Mouse (Mus musculus) embryo, embryonic 9.5 days (tissue): ENCODE data around the gene Lin28a.
A peak's percentile ranks its signal among the peaks of the same experiment; 100 is the strongest.

Experiments used
- DNase-seq: peaks from one replicate; pipeline ENCODE4 v3.0.0-alpha.2; 2017; ENCODE audit errors: extremely low spot score

Lin28a gene

GRCm38 (mm10) chr4:134018779-134019145 is at the start of gene Lin28a:
TSS of gene Lin28a (minus strand) at chr4:134018841.
- peak; percentile 92 for DNase-seq

GRCm38 (mm10) chr4:134067833-134068544 is 49.3 kb upstream of the Lin28a start:
- no peak for DNase-seq

- DNase-seq, result no peak
Observed at GRCm38 (mm10) chr4:134067383-134067782, 48.7 kb upstream of the Lin28a start.

GRCm38 (mm10) chr4:134065431-134066004 is 46.9 kb upstream of the Lin28a start:
- no peak for DNase-seq

GRCm38 (mm10) chr4:134062561-134062960 is 43.9 kb upstream of the Lin28a start:
- no peak for DNase-seq

GRCm38 (mm10) chr4:134061944-134062446 is 43.4 kb upstream of the Lin28a start:
- DNase-seq, result no peak

GRCm38 (mm10) chr4:134061166-134061830 is 42.7 kb upstream of the Lin28a start:
- DNase-seq, result no peak

- no peak for DNase-seq
Observed at GRCm38 (mm10) chr4:134060135-134060865, 41.7 kb upstream of the Lin28a start, which contains the start of gene Crybg2. TSS of gene Crybg2 (plus strand) at chr4:134060815.

- DNase-seq, result no peak
Observed at GRCm38 (mm10) chr4:134058908-134059307, 40.3 kb upstream of the Lin28a start.

GRCm38 (mm10) chr4:134058166-134058715 is 39.6 kb upstream of the Lin28a start:
- DNase-seq, result no peak

- DNase-seq, result no peak
Observed at GRCm38 (mm10) chr4:134053538-134053937, 34.9 kb upstream of the Lin28a start, which contains the start of gene Zfp683. TSS of gene Zfp683 (plus strand) at chr4:134053838.

GRCm38 (mm10) chr4:134052560-134052959 is 33.9 kb upstream of the Lin28a start:
- DNase-seq, result no peak

- no peak for DNase-seq
Observed at GRCm38 (mm10) chr4:134051912-134052311, 33.3 kb upstream of the Lin28a start.

GRCm38 (mm10) chr4:134047648-134048047 is 29.0 kb upstream of the Lin28a start:
- no peak for DNase-seq

GRCm38 (mm10) chr4:134043041-134043440 is 24.4 kb upstream of the Lin28a start:
- DNase-seq, result no peak

- no peak for DNase-seq
Observed at GRCm38 (mm10) chr4:134041317-134042123, 22.9 kb upstream of the Lin28a start.

- DNase-seq, result peak; percentile 81
Observed at GRCm38 (mm10) chr4:134035953-134036352, 17.3 kb upstream of the Lin28a start.

- DNase-seq, result peak; percentile 54
Observed at GRCm38 (mm10) chr4:134025802-134026201, 7.2 kb upstream of the Lin28a start.

- peak; percentile 83 for DNase-seq
Observed at GRCm38 (mm10) chr4:134020621-134021020, 2.0 kb upstream of the Lin28a start.

- peak; percentile 91 for DNase-seq
Observed at GRCm38 (mm10) chr4:134019641-134020351, 1.2 kb upstream of the Lin28a start.
